Mouse (Mus musculus) stomach, postnatal 0 days (tissue): ENCODE data around the gene Mmp9.

Experiments used
- CTCF ChIP-seq: IDR thresholded peaks from 2 replicates; pipeline ENCODE4 v1.5.1; 2016; ENCODE audit warnings: antibody characterized with exemption, low read depth, mild to moderate bottlenecking, moderate library complexity
- EP300 ChIP-seq: optimal IDR thresholded peaks from 2 replicates; pipeline ENCODE3; 2016; ENCODE audit warnings: antibody characterized with exemption

GRCm38 (mm10) chr2:164916820-164917219, 23.8 kb upstream of the Mmp9 start:
- TF ChIP-seq CTCF (0 out of 2 replicates have a peak, but pooled peaks have one; percentile 2), EP300 (no peak)
